Mouse (Mus musculus) embryonic facial prominence, embryonic 14.5 days (tissue): ENCODE data around the gene Gm49358. TPM values are rescaled to one million over a fixed set of nuclear protein-coding genes. Genes with fewer than 3 reads are reported as not detected.
A peak's percentile ranks its signal among the peaks of the same experiment; 100 is the strongest.

Experiments
- ATAC-seq: fragments of 200-750 bp; cut with Nextera tagmentation; 2 replicates; pipeline ENCODE4 v1.8.0; 2017; ENCODE audit warnings: low read depth, moderate number of reproducible peaks, moderate TSS enrichment
- DNase-seq: peaks from one replicate; pipeline ENCODE4 v3.0.0-alpha.2; 2015; ENCODE audit warnings: low spot score
- H3K27ac ChIP-seq: fragments of 300-500 bp; sonication (generic); replicated peaks from 2 replicates; pipeline ENCODE4 v1.5.1; 2014; ENCODE audit warnings: low read depth, mild to moderate bottlenecking, low read length, moderate library complexity
- H3K27me3 ChIP-seq: fragments of 300-500 bp; sonication (generic); replicated peaks from 2 replicates; pipeline ENCODE4 v1.6.1; 2014; ENCODE audit warnings: low read length; ENCODE audit not compliant: control insufficient read depth, insufficient read depth
- H3K36me3 ChIP-seq: fragments of 300-500 bp; sonication (generic); 2 replicates; pipeline ENCODE4 v1.6.1; 2014; ENCODE audit warnings: low read length, mixed read lengths; ENCODE audit not compliant: control insufficient read depth, insufficient read depth
- H3K4me1 ChIP-seq: fragments of 300-500 bp; sonication (generic); 2 replicates; pipeline ENCODE4 v1.6.1; 2014; ENCODE audit warnings: antibody characterized with exemption, low read length; ENCODE audit not compliant: control insufficient read depth, insufficient read depth
- H3K4me2 ChIP-seq: fragments of 300-500 bp; sonication (generic); 2 replicates; pipeline ENCODE4 v1.6.1; 2014; ENCODE audit warnings: low read depth, mild to moderate bottlenecking, low read length, moderate library complexity, mixed read lengths
- H3K4me3 ChIP-seq: fragments of 300-500 bp; sonication (generic); 2 replicates; pipeline ENCODE4 v1.5.1; 2014; ENCODE audit warnings: low read depth, mild to moderate bottlenecking, low read length
- H3K9ac ChIP-seq: fragments of 300-500 bp; sonication (generic); 2 replicates; pipeline ENCODE4 v1.6.1; 2014; ENCODE audit warnings: low read depth, mild to moderate bottlenecking, low read length, moderate library complexity, mixed read lengths
- H3K9me3 ChIP-seq: fragments of 300-500 bp; sonication (generic); 2 replicates; pipeline ENCODE4 v1.6.1; 2016; ENCODE audit warnings: low read length; ENCODE audit not compliant: control insufficient read depth
- WGBS: fragments of 180-500 bp; shearing (Covaris S2); extraction: QIAGEN DNeasy Blood & Tissue Kit; methylation state at CpG from one replicate; pipeline ENCODE4 v1.1.7; 2014; 5-methylcytosine and 5-hydroxymethylcytosine counted together
- polyA plus RNA-seq: library from polyadenylated mRNA; unstranded; fragments of >200 nt; fragmentation: Nextera tagmentation; extraction: Ambion mirVana; gene quantifications from 2 replicates; pipeline ENCODE4 v1.2.1, GENCODE M21; 2014

Gene Gm49358
- polyA plus RNA-seq, 1 experiment from 2014 or later = not detected

DNA sequence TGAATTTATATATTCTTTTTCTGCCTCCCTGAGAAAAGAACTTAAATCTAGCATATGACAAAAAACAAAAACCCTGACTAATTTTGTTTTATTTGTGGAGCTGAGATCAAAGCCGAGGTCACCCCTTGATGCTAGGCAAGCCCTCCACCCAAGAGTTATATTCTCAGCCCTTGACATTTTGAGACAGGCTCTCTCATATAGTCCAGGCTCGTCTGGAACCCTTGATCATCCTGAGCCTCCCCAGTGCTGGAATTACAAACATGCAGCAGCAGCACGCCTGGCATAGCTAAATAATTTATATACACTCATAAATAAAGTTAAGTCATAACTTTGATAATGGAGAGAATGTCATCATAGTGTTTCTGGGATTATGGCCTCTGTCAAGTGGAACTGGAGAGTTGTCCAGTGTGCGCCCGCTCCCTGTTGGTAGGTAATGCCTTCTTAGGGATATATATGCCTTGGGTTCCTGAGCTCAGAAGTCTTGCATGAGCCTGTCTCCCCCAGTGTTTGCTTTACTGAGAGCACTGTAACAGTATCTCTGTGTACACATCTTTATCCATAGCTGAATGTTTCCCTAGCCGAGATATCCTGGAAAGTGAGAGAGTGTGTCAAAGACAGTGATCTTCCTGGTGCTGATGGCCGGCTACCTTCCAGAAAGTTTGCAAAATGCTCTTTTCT lies 27.9 kb downstream of the Gm49358 start:
- Histone ChIP-seq H3K36me3 (no peaks in the 10 kb centered on the region), H3K27me3 (no peaks in the 10 kb centered on the region), H3K4me1 (peaks cover 2% of the 10 kb centered on the region; the same call in 1 of the 2 replicates), H3K9me3 (no peaks in the 10 kb centered on the region), H3K27ac (no peak overlapping the region), H3K4me3 (no peak overlapping the region), H3K4me2 (no peak overlapping the region), H3K9ac (no peak overlapping the region)
- ATAC-seq = 0 out of 2 replicates have a peak, but pooled peaks have one; percentile 21
- no peak for DNase-seq
- WGBS = 57% methylated on average over 7 of the region's 7 CpGs

DNA sequence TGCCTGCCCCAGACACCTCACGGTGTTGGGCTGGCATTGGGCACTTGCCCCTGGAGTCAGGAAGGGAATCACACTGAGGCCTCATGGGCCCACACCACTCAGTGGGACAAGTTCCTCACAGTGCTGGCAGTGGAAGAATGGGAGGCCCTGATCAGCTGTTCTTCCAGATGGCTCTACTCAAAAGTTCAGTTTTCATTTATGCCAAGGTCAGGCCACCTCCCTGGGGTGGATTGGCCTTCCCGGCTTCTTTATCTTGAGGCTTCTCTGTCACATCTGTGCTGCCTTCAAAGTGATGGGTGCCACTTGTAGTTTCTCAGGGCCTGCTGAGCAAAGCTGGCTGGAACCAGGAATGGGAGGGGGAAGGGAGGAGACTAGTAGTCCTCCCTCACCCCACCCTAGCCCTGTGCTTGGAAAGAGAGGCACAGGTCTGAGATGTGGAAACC lies 29.8 kb downstream of the Gm49358 start:
- Histone ChIP-seq H3K9me3 (no peaks in the 10 kb centered on the region), H3K9ac (no peak overlapping the region), H3K4me1 (peaks cover 2% of the 10 kb centered on the region; the same call in 1 of the 2 replicates), H3K36me3 (no peaks in the 10 kb centered on the region), H3K4me3 (no peak overlapping the region), H3K27me3 (no peaks in the 10 kb centered on the region), H3K4me2 (no peak overlapping the region), H3K27ac (no peak overlapping the region)
- WGBS = 49% methylated on average over 2 of the region's 2 CpGs
- ATAC-seq = no peak
- no peak for DNase-seq

DNA sequence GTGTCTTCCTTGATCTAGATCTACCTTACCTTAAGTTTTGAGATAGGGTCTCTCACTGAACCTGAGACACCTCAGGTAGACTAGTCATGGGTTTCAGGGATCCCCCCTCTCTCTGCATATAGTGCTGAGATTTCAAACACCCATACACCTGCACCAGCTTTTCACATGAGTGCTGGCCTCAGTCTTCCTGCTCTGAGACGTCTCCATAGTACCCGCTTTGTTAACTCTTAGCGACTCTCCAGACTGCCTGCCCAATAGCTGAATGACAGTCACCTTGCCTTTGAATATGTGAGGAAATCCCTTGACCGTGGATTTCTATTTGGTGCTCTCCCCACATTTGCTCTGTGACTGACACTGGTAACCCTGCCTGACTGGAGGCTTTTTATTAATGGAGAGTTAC lies 30.4 kb downstream of the Gm49358 start:
- 92% methylated on average over 4 of the region's 4 CpGs for WGBS
- H3K4me1 ChIP-seq = no peaks in the 10 kb centered on the region
- no peak overlapping the region for H3K9ac ChIP-seq
- no peaks in the 10 kb centered on the region for H3K27me3 ChIP-seq
- no peak for ATAC-seq
- no peak overlapping the region for H3K4me3 ChIP-seq
- H3K4me2 ChIP-seq = no peak overlapping the region
- no peak for DNase-seq
- no peaks in the 10 kb centered on the region for H3K36me3 ChIP-seq
- H3K9me3 ChIP-seq = no peaks in the 10 kb centered on the region
- no peak overlapping the region for H3K27ac ChIP-seq

DNA sequence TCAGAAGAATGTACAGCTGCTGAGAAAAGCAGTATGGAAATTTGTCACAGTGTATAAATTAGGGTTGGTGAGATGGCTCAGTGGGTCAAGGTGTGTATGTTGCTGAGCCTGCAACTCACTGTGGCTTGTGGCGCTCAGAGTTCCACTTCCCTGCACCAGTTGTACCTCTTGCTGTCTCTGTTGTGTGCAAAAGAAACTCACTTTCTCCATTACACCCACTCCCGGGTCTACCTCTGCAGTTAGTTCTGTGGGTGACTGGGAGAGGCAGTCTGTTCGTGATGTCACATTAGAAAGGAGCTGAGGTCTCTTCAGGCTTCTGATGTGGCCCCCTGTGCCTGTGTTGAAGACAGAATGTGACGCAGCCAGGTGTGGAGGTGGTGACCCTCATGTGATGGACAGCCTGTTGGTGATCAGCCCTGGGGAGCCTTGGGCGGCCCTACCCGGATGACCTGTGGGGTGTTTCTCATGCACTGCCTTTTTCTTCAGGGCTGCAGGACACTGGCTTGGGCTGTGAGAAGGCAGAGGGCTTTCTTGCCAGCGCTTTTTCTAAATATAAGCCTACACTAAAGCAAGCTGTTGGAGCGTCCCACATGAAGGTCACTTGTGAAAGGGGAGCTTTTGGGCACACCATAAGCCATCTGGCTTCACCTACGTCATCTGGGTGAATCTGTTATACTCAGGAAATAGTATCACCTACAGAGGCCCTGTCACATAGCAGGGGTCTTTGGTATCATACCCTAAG lies 31.2 kb downstream of the Gm49358 start:
- H3K4me3 ChIP-seq = no peak overlapping the region
- DNase-seq (no peak), ATAC-seq (no peak)
- no peaks in the 10 kb centered on the region for H3K27me3 ChIP-seq
- H3K9ac ChIP-seq = no peak overlapping the region
- no peaks in the 10 kb centered on the region for H3K9me3 ChIP-seq
- no peak overlapping the region for H3K4me2 ChIP-seq
- no peaks in the 10 kb centered on the region for H3K36me3 ChIP-seq
- no peak overlapping the region for H3K27ac ChIP-seq
- WGBS = 87% methylated on average over 9 of the region's 9 CpGs
- no peaks in the 10 kb centered on the region for H3K4me1 ChIP-seq

DNA sequence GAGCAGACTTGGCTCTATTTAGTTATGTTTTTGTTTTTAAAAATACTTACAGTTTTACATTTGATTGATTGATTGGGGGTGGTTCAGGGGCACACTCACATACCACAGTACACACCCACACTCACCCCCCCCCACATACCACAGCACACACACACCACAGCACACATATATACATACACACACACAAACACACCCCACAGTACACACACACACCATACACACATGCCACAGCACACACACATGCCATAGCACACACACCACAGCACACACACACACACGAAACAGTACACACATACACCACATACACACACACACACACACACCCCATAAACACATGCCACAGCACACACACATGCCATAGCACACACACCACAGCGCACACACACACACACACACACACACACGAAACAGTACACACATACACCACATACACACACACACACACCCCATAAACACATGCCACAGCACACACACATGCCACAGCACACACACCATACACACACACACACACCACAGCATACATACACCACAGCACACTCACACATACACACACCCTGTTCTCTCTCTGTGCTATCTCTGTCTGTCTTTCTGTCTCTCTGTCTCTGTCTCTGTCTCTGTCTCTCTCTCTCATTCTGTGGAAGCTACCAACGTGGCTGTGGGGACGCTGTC lies 32.4 kb downstream of the Gm49358 start:
- no peak for ATAC-seq
- no peak for DNase-seq
- no peaks in the 10 kb centered on the region for H3K36me3 ChIP-seq

DNA sequence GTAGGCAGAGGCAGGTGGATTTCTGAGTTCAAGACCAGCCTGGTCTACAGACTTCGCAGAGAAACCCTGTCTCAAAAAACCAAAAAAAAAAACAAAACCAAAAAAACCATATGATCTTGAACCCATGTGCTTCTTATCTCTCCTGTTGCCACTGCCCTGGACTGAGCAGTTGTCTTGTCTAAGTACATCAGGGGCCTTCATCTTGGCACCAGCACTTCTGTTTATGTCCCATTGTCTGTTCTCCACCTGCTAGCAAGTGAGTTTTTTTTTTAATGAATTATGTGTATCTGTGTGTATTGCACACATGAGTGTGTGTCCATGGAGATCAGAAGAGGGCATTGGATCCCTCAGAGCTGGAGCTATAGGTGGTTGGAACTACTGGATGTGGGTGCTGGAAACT lies 43.6 kb downstream of the Gm49358 start:
- H3K9ac ChIP-seq = no peak overlapping the region
- no peak for DNase-seq
- ATAC-seq = no peak
- no peak overlapping the region for H3K27ac ChIP-seq
- H3K4me2 ChIP-seq = no peak overlapping the region
- H3K4me3 ChIP-seq = no peak overlapping the region
- peaks cover 4% of the 10 kb centered on the region for H3K4me1 ChIP-seq
- H3K36me3 ChIP-seq = no peaks in the 10 kb centered on the region
- WGBS = 89% methylated on average over 1 of the region's 1 CpGs
- no peaks in the 10 kb centered on the region for H3K27me3 ChIP-seq
- H3K9me3 ChIP-seq = no peaks in the 10 kb centered on the region

More for the DNA sequence above, 32.4 kb downstream of the Gm49358 start:
- Histone ChIP-seq H3K27me3 (no peaks in the 10 kb centered on the region), H3K27ac (no peak overlapping the region), H3K4me3 (no peak overlapping the region), H3K9me3 (no peaks in the 10 kb centered on the region), H3K9ac (no peak overlapping the region), H3K4me2 (no peak overlapping the region), H3K4me1 (no peaks in the 10 kb centered on the region)
- WGBS = 95% methylated on average over 5 of the region's 5 CpGs

DNA sequence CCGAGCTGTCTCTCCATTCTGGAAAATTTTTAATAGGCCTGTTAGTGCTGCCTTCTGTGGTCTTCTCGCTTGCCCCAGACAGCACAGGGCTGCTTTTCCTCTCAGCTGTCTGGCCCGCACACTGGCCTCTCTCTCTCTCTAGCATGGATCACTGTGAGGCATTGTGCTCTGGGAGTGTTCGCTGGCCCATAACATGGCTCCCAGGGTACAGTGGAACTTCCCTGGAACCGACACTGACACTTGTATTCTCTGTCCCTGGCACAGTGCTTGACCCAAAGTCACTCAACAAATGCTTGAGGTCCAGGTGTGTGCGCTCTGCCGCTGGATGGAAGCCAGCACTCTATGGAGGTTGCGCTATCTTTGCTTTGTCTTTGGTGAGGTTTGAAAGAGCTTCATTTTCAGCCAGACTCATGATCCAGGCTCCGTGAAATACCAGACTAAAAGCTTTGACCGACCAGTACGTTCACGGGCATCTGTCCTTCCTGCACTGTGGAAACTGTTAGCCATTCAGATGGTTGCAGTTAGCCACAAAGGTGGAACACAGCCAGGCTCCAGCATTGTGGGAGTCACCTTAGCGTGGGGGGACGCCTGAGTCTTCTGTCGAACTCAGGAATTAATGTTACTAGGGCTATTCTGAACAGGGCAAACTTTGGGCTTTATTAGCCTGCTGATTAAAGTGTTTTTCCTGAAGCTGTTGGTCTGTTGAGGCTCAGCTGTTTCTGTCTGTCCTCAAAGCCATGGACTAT lies 44.4 kb downstream of the Gm49358 start:
- no peak overlapping the region for H3K27ac ChIP-seq
- WGBS = 72% methylated on average over 15 of the region's 15 CpGs

DNA sequence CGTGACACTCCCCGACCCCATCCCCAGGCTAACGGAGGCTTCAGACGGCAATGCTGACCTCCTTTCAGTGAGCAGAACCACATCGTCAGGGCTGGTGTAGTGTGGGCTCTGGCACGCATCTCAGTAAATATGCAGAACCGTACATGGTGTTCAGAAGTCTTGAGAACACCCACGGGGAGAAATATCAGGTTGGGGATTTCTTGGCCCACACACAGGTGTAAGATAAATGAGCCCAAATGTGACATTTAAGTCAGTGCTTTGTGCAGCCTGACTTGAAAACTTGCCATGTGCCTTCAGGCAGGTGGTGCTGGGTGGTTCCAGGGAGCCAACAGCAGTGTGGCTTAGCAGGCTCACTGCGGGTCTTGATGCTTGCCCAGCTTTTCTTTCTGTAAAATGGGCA lies 46.2 kb downstream of the Gm49358 start:
- Histone ChIP-seq H3K4me1 (peaks cover 4% of the 10 kb centered on the region), H3K9me3 (no peaks in the 10 kb centered on the region), H3K27me3 (no peaks in the 10 kb centered on the region), H3K36me3 (no peaks in the 10 kb centered on the region), H3K9ac (no peak overlapping the region), H3K4me3 (no peak overlapping the region), H3K27ac (no peak overlapping the region), H3K4me2 (no peak overlapping the region)
- ATAC-seq (no peak), DNase-seq (no peak)
- WGBS = 75% methylated on average over 9 of the region's 9 CpGs

More for the DNA sequence above, 44.4 kb downstream of the Gm49358 start:
- no peaks in the 10 kb centered on the region for H3K36me3 ChIP-seq
- peaks cover 4% of the 10 kb centered on the region for H3K4me1 ChIP-seq
- ATAC-seq = peak; percentile 61; the same call in 1 of the 2 replicates
- no peaks in the 10 kb centered on the region for H3K9me3 ChIP-seq
- no peak overlapping the region for H3K9ac ChIP-seq
- H3K4me3 ChIP-seq = no peak overlapping the region
- H3K27me3 ChIP-seq = no peaks in the 10 kb centered on the region
- H3K4me2 ChIP-seq = no peak overlapping the region
- DNase-seq = no peak
